Mouse (Mus musculus) limb, embryonic 14.5 days (tissue): ENCODE data around the gene Adamtsl1. TPM values are rescaled to one million over a fixed set of nuclear protein-coding genes. Genes with fewer than 3 reads are reported as not detected.

Experiments used
- ATAC-seq: fragments of 200-750 bp; cut with Nextera tagmentation; 2 replicates; pipeline ENCODE4 v1.8.0; 2017; ENCODE audit warnings: low read depth, moderate number of reproducible peaks, moderate TSS enrichment; ENCODE audit not compliant: low FRiP score
- DNase-seq: peaks from one replicate; pipeline ENCODE4 v3.0.0-alpha.2; 2015; ENCODE audit warnings: low spot score
- H3K27ac ChIP-seq: fragments of 300-500 bp; sonication (generic); replicated peaks from 2 replicates; pipeline ENCODE4 v1.5.1; 2014; ENCODE audit warnings: low read depth, mild to moderate bottlenecking, low read length, moderate library complexity, mixed read lengths
- H3K27me3 ChIP-seq: fragments of 300-500 bp; sonication (generic); 2 replicates; pipeline ENCODE4 v1.6.1; 2014; ENCODE audit warnings: low read length, mixed read lengths; ENCODE audit not compliant: control insufficient read depth, insufficient read depth
- H3K36me3 ChIP-seq: fragments of 300-500 bp; sonication (generic); 2 replicates; pipeline ENCODE4 v1.6.1; 2014; ENCODE audit warnings: mild to moderate bottlenecking, low read length, moderate library complexity, mixed read lengths; ENCODE audit not compliant: control insufficient read depth, insufficient read depth
- H3K4me1 ChIP-seq: fragments of 300-500 bp; sonication (generic); 2 replicates; pipeline ENCODE4 v1.6.1; 2014; ENCODE audit warnings: antibody characterized with exemption, low read length, mixed read lengths; ENCODE audit not compliant: control insufficient read depth, insufficient read depth
- H3K4me2 ChIP-seq: fragments of 300-500 bp; sonication (generic); replicated peaks from 2 replicates; pipeline ENCODE4 v1.6.1; 2014; ENCODE audit warnings: low read depth, mild to moderate bottlenecking, low read length, moderate library complexity; ENCODE audit not compliant: severe bottlenecking
- H3K4me3 ChIP-seq: fragments of 300-500 bp; sonication (generic); replicated peaks from 2 replicates; pipeline ENCODE4 v1.5.1; 2014; ENCODE audit warnings: low read length
- H3K9ac ChIP-seq: fragments of 300-500 bp; sonication (generic); 2 replicates; pipeline ENCODE4 v1.6.1; 2014; ENCODE audit warnings: mild to moderate bottlenecking, low read depth, low read length, moderate library complexity; ENCODE audit not compliant: severe bottlenecking
- H3K9me3 ChIP-seq: fragments of 300-500 bp; sonication (generic); 2 replicates; pipeline ENCODE4 v1.6.1; 2016; ENCODE audit warnings: low read length; ENCODE audit not compliant: control insufficient read depth
- POLR2A ChIP-seq: fragments of 200-500 bp; IDR thresholded peaks from 2 replicates; pipeline ENCODE4 v1.8.0; 2012; ENCODE audit warnings: inconsistent platforms, mild to moderate bottlenecking, moderate library complexity, borderline replicate concordance; ENCODE audit not compliant: insufficient read depth, insufficient read length; ENCODE audit errors: extremely low read depth
- WGBS: fragments of 180-500 bp; shearing (Covaris S2); extraction: QIAGEN DNeasy Blood & Tissue Kit; methylation state at CpG from one replicate; pipeline ENCODE4 v1.1.7; 2014; 5-methylcytosine and 5-hydroxymethylcytosine counted together
- polyA plus RNA-seq, 2 experiments: library from polyadenylated mRNA; depleted of rRNA in 1 of 2; stranded (reverse) in 1 of 2; unstranded in 1 of 2; fragments of >200 nt; fragmentation: Nextera tagmentation in 1 of 2; extraction: Ambion mirVana in 1 of 2; gene quantifications; 2 replicates each; pipeline versions ENCODE4 v1.2.1 to v1.2.3; 2012 to 2014

The Adamtsl1 gene
- polyA plus RNA-seq, 2 experiments, result 22.9 to 47.5 TPM

GRCm38 (mm10) chr4:85539677-85540076 lies 25.7 kb downstream of the Adamtsl1 start:
- WGBS, result 42% methylated on average over 5 of the region's 5 CpGs
- H3K9me3 ChIP-seq, result no peaks in the 10 kb centered on the region
- ATAC-seq, result no peak
- no peaks in the 10 kb centered on the region for H3K4me1 ChIP-seq
- no peak for TF ChIP-seq POLR2A
- no peaks in the 10 kb centered on the region for H3K36me3 ChIP-seq
- no peak overlapping the region for H3K4me3 ChIP-seq
- no peak overlapping the region for H3K4me2 ChIP-seq
- DNase-seq, result peak; percentile 8
- H3K9ac ChIP-seq, result no peak overlapping the region
- no peak overlapping the region for H3K27ac ChIP-seq
- H3K27me3 ChIP-seq, result no peaks in the 10 kb centered on the region

- Histone ChIP-seq H3K9me3 (no peaks in the 10 kb centered on the region), H3K27me3 (no peaks in the 10 kb centered on the region), H3K4me3 (no peak overlapping the region), H3K27ac (no peak overlapping the region), H3K4me2 (no peak overlapping the region), H3K4me1 (no peaks in the 10 kb centered on the region), H3K36me3 (no peaks in the 10 kb centered on the region), H3K9ac (no peak overlapping the region)
- no peak for DNase-seq
- 79% methylated on average over 4 of the region's 4 CpGs for WGBS
- no peak for TF ChIP-seq POLR2A
- no peak for ATAC-seq
Observed at GRCm38 (mm10) chr4:85543221-85543620, 29.2 kb downstream of the Adamtsl1 start.

GRCm38 (mm10) chr4:85554696-85555095 lies 40.7 kb downstream of the Adamtsl1 start:
- WGBS, result 71% methylated on average over 3 of the region's 3 CpGs
- Histone ChIP-seq H3K36me3 (no peaks in the 10 kb centered on the region), H3K27ac (no peak overlapping the region), H3K27me3 (no peaks in the 10 kb centered on the region), H3K9me3 (no peaks in the 10 kb centered on the region), H3K9ac (no peak overlapping the region), H3K4me1 (no peaks in the 10 kb centered on the region), H3K4me2 (no peak overlapping the region), H3K4me3 (no peak overlapping the region)
- ATAC-seq (no peak), DNase-seq (no peak)
- no peak for TF ChIP-seq POLR2A

GRCm38 (mm10) chr4:85559753-85560152 lies 45.8 kb downstream of the Adamtsl1 start:
- TF ChIP-seq POLR2A, result no peak
- Histone ChIP-seq H3K9me3 (no peaks in the 10 kb centered on the region), H3K27me3 (no peaks in the 10 kb centered on the region), H3K4me2 (no peak overlapping the region), H3K4me1 (no peaks in the 10 kb centered on the region), H3K27ac (no peak overlapping the region), H3K36me3 (no peaks in the 10 kb centered on the region), H3K4me3 (no peak overlapping the region), H3K9ac (no peak overlapping the region)
- WGBS, result 82% methylated on average over 6 of the region's 6 CpGs
- DNase-seq (no peak), ATAC-seq (no peak)

GRCm38 (mm10) chr4:85585426-85585825 lies 71.5 kb downstream of the Adamtsl1 start:
- H3K27me3 ChIP-seq, result no peaks in the 10 kb centered on the region
- H3K36me3 ChIP-seq, result no peaks in the 10 kb centered on the region
- 44% methylated on average over 2 of the region's 2 CpGs for WGBS
- peaks cover 4% of the 10 kb centered on the region; the same call in 1 of the 2 replicates for H3K4me1 ChIP-seq
- H3K4me3 ChIP-seq, result no peak overlapping the region
- TF ChIP-seq POLR2A, result no peak
- no peak overlapping the region for H3K27ac ChIP-seq
- H3K4me2 ChIP-seq, result no peak overlapping the region
- no peaks in the 10 kb centered on the region for H3K9me3 ChIP-seq
- DNase-seq (no peak), ATAC-seq (no peak)
- no peak overlapping the region for H3K9ac ChIP-seq

- no peaks in the 10 kb centered on the region for H3K36me3 ChIP-seq
- no peak for DNase-seq
- 35% methylated on average over 4 of the region's 4 CpGs for WGBS
- H3K4me3 ChIP-seq, result no peak overlapping the region
- H3K4me2 ChIP-seq, result no peak overlapping the region
- no peaks in the 10 kb centered on the region for H3K27me3 ChIP-seq
- TF ChIP-seq POLR2A, result no peak
- ATAC-seq, result no peak
- H3K4me1 ChIP-seq, result peaks cover 4% of the 10 kb centered on the region; the same call in 1 of the 2 replicates
- H3K9ac ChIP-seq, result no peak overlapping the region
- no peak overlapping the region for H3K27ac ChIP-seq
- H3K9me3 ChIP-seq, result no peaks in the 10 kb centered on the region
Observed at GRCm38 (mm10) chr4:85588928-85589327, 75.0 kb downstream of the Adamtsl1 start.
